Mouse (Mus musculus) intestine, postnatal 0 days (tissue): Measurements from ENCODE around the gene Slc39a7. TPM values are rescaled to one million over a fixed set of nuclear protein-coding genes. Genes with fewer than 3 reads are reported as not detected.
"Not testable (repeated sequence)": the region's sequence is repeated elsewhere in the genome, so short reads cannot be mapped to it uniquely, and the experiment has no call there.

Source experiments
- ATAC-seq: fragments of 200-750 bp; cut with Nextera tagmentation; 2 replicates; pipeline ENCODE4 v1.8.0; 2017; ENCODE audit warnings: mild to moderate bottlenecking, moderate TSS enrichment, moderate library complexity
- H3K27ac ChIP-seq: fragments of 300-500 bp; sonication (generic); 2 replicates; pipeline ENCODE4 v1.5.1; 2014; ENCODE audit warnings: mild to moderate bottlenecking, low read depth, low read length, moderate library complexity
- H3K27me3 ChIP-seq: fragments of 300-500 bp; sonication (generic); replicated peaks from 2 replicates; pipeline ENCODE4 v1.6.1; 2014; ENCODE audit warnings: low read length, mixed read lengths; ENCODE audit not compliant: control insufficient read depth, insufficient read depth
- H3K36me3 ChIP-seq: fragments of 300-500 bp; sonication (generic); 2 replicates; pipeline ENCODE4 v1.6.1; 2014; ENCODE audit warnings: mild to moderate bottlenecking, moderate library complexity; ENCODE audit not compliant: control insufficient read depth, insufficient read depth
- H3K4me1 ChIP-seq: fragments of 300-500 bp; sonication (generic); replicated peaks from 2 replicates; pipeline ENCODE4 v1.6.1; 2014; ENCODE audit warnings: antibody characterized with exemption, low read length, mixed read lengths; ENCODE audit not compliant: control insufficient read depth, insufficient read depth
- H3K4me2 ChIP-seq: fragments of 300-500 bp; sonication (generic); replicated peaks from 2 replicates; pipeline ENCODE4 v1.6.1; 2014; ENCODE audit warnings: low read depth, mild to moderate bottlenecking, moderate library complexity
- H3K4me3 ChIP-seq: fragments of 300-500 bp; sonication (generic); 2 replicates; pipeline ENCODE4 v1.5.1; 2014; ENCODE audit warnings: low read depth, low read length
- H3K9ac ChIP-seq: fragments of 300-500 bp; sonication (generic); 2 replicates; pipeline ENCODE4 v1.6.1; 2014; ENCODE audit warnings: mild to moderate bottlenecking, low read depth, low read length
- H3K9me3 ChIP-seq: fragments of 300-500 bp; sonication (generic); 2 replicates; pipeline ENCODE4 v1.6.1; 2016; ENCODE audit warnings: mixed run types; ENCODE audit not compliant: control insufficient read depth
- CTCF ChIP-seq: sonication (generic); IDR thresholded peaks from 2 replicates; pipeline ENCODE4 v1.5.1; 2016; ENCODE audit warnings: low read depth, mild to moderate bottlenecking, control low read depth, antibody characterized with exemption, moderate library complexity
- WGBS: fragments of 180-500 bp; shearing (Covaris S2); extraction: QIAGEN DNeasy Blood & Tissue Kit; methylation state at CpG from one replicate; pipeline ENCODE4 v1.1.7; 2014; 5-methylcytosine and 5-hydroxymethylcytosine counted together
- polyA plus RNA-seq: library from polyadenylated mRNA; unstranded; fragments of >200 nt; fragmentation: Nextera tagmentation; extraction: Ambion mirVana; gene quantifications from 2 replicates; pipeline ENCODE4 v1.2.1, GENCODE M21; 2015

Slc39a7 gene
- polyA plus RNA-seq, 1 experiment from 2014 or later = 99.1 TPM

DNA sequence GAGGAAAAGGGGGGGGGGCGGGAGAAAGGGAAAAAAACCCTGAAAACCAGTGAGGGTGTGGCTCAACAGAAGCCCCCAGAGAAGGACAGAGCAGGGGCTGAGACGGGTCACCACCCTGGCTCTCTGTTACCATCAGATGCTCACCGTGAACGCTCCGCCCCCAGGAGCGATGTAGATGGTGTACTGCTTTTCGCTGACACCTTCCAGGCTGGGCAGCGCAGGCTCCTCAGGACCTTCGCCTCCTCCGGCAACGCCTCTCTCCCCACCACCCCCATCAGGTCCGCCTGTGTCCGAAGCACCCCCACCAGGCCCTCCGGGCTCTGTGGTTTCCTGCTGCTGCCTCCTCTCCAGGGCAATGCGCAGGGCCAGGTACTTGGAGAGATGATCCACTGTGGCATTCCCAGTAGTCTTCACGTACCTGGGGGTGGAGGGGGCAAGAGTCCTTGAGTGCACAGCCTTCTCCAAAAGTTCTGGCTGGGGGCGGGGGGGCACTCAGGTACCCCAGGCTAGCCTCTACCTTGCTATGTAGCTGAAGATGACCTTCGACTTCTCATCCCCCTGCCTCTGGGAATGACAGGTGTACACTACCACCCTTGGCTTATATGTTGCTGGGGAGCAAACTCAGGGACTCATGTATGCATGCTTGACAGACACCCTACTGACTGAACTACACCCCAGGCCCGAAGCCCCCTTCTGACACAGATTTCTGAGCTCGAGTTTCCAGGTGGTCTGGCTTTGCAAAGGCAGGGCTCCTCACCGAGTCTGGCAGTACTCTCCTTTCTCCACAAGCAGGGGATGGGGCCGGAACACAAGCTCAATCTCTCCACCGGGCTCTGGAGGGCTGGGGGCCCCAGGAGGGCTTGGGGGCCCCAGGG, 9.7 kb downstream of the Slc39a7 start:
- Histone ChIP-seq H3K9ac (no peak overlapping the region), H3K9me3 (no peaks in the 10 kb centered on the region), H3K27me3 (no peaks in the 10 kb centered on the region), H3K4me1 (peaks cover 9% of the 10 kb centered on the region; the same call in 1 of the 2 replicates), H3K4me3 (no peak overlapping the region), H3K4me2 (no peak overlapping the region), H3K27ac (no peak overlapping the region), H3K36me3 (peaks cover 21% of the 10 kb centered on the region)
- WGBS = 92% methylated on average over 22 of the region's 23 CpGs
- TF ChIP-seq CTCF = no peak
- ATAC-seq = no peak

DNA sequence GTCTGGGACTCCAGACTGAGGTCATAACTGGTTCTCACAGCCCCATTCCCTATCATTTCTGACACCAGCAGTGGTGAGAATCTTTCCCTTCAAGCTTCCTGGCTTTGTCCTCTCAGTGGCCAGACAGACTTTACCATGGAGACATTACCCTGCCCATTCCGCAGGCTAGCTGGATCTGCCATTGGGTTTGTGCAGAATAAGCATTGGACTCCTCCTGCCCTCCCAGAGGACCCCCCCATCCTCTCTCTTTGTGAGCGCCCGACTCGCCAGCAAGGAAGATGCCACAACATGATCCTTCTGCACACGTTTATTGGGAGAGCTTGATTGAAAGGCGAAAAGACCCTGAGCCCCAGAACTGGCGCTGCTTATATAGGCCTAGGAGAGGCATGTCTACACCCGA, 18.0 kb downstream of the Slc39a7 start:
- Histone ChIP-seq H3K9me3 (no peaks in the 10 kb centered on the region), H3K4me2 (no peak overlapping the region), H3K27me3 (no peaks in the 10 kb centered on the region), H3K9ac (no peak overlapping the region), H3K36me3 (no peaks in the 10 kb centered on the region), H3K4me1 (no peaks in the 10 kb centered on the region), H3K4me3 (no peak overlapping the region), H3K27ac (no peak overlapping the region)
- 92% methylated on average over 8 of the region's 8 CpGs for WGBS
- no peak for ATAC-seq
- TF ChIP-seq CTCF = no peak

DNA sequence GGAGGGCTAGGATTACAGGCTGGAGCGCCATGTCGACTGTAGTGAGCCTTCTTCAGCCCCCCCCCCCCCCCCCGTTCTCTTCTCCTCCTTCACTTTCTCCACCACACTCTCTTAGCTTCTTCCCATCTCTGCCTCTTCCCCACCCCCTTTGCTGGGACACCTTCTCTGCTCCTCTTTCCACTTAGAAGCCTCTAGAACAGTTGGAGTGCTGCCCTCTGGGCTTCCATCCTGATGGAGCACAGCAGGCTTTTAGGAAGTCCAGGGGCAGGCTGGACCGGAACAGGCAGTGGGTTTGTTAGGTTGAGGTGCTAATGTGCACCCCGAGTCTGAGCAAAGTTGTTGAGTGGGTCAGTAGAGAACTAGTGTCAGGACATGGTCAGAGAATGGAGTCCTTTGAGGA, 21.3 kb downstream of the Slc39a7 start:
- Histone ChIP-seq H3K4me1 (no peaks in the 10 kb centered on the region), H3K27me3 (no peaks in the 10 kb centered on the region), H3K36me3 (no peaks in the 10 kb centered on the region), H3K9ac (no peak overlapping the region), H3K4me3 (no peak overlapping the region), H3K27ac (no peak overlapping the region), H3K4me2 (no peak overlapping the region), H3K9me3 (no peaks in the 10 kb centered on the region)
- WGBS = 65% methylated on average over 5 of the region's 5 CpGs
- TF ChIP-seq CTCF = no peak
- no peak for ATAC-seq

GRCm38 (mm10) chr17:34006570-34006969, 24.9 kb downstream of the Slc39a7 start:
- TF ChIP-seq CTCF = no peak
- H3K4me3 ChIP-seq = no peak overlapping the region
- H3K27me3 ChIP-seq = no peaks in the 10 kb centered on the region
- no peak overlapping the region for H3K27ac ChIP-seq
- WGBS = 38% methylated on average over 2 of the region's 2 CpGs
- H3K9me3 ChIP-seq = no peaks in the 10 kb centered on the region
- no peak overlapping the region for H3K4me2 ChIP-seq
- H3K9ac ChIP-seq = no peak overlapping the region
- no peak for ATAC-seq
- H3K4me1 ChIP-seq = no peaks in the 10 kb centered on the region
- H3K36me3 ChIP-seq = no peaks in the 10 kb centered on the region

GRCm38 (mm10) chr17:34003426-34003825, 28.1 kb downstream of the Slc39a7 start:
- H3K4me3 ChIP-seq = no peak overlapping the region
- TF ChIP-seq CTCF = peak; percentile 84
- H3K9me3 ChIP-seq = no peaks in the 10 kb centered on the region
- WGBS = 7% methylated on average over 5 of the region's 5 CpGs
- H3K27me3 ChIP-seq = no peaks in the 10 kb centered on the region
- no peak overlapping the region for H3K9ac ChIP-seq
- H3K4me1 ChIP-seq = no peaks in the 10 kb centered on the region
- no peak overlapping the region for H3K27ac ChIP-seq
- H3K36me3 ChIP-seq = no peaks in the 10 kb centered on the region
- H3K4me2 ChIP-seq = no peak overlapping the region
- ATAC-seq = no peak

DNA sequence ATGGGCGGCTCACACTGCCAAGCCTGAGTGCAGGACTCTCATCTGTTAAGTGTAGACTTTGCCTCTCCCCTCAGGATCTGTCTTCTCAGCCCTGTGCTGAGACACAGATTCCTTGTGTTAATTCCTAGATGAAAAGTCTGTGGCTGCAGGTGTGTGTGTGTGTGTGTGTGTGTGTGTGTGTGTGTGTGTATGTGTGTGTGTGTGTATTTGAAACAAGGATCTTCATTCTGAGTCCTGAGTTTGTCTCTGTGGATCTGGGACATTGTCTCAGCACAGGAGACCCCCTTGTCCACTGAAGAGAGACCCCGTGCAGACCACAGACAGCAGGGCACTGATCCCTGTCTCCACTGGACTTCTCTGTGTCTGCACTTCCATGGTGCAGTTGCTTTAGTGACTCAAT, 30.7 kb downstream of the Slc39a7 start:
- not testable (repeated sequence) for H3K27ac ChIP-seq, H3K9ac ChIP-seq, ATAC-seq, H3K4me1 ChIP-seq, H3K9me3 ChIP-seq, H3K27me3 ChIP-seq
- Histone ChIP-seq H3K4me2 (peak overlapping the region; percentile 98), H3K4me3 (peak overlapping the region; percentile 75), H3K36me3 (peaks cover 12% of the 10 kb centered on the region; the same call in 1 of the 2 replicates)
- WGBS = 44% methylated on average over 2 of the region's 2 CpGs
